Mouse (Mus musculus): ENCODE data around the gene Cask. TPM values are rescaled to one million over a fixed set of nuclear protein-coding genes. Genes with fewer than 3 reads are reported as not detected.

Cask gene
- polyA plus RNA-seq, 1 experiment, result 9.2 TPM

DNA sequence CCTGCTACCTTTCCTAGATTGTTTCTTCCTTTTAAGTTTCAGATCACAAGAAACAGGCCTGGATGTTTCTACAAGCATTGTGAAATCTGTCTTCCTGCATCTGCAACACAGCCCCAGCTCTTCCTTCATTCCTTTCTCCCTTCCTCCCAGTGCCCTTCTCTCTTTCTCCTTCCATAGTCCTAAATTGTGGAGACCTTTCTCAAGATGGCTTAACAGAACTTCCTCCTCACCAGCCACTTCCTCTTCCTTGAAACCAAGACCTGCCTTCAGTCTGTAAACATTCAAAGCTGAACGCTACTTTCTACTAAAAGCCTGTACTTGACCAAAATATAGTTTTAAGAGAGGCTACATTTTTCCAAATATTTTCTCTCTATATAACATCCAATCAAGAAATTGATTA, 214.8 kb downstream of the Cask start:
- H3K36me3 ChIP-seq (ENCODE audit: control insufficient read depth, insufficient read depth, low read length), result no peaks in the 10 kb centered on the region
- H3K27me3 ChIP-seq (ENCODE audit: control insufficient read depth, insufficient read depth, low read length), result no peaks in the 10 kb centered on the region
- H3K27ac ChIP-seq (ENCODE audit: insufficient read depth, low read depth, low read length), result no peak overlapping the region
- WGBS, result 85% methylated on average over 1 of the region's 1 CpGs
- TF ChIP-seq POLR2A (IDR thresholded peaks at IDR 0.05; ENCODE audit: low read depth, low read length) (no peak), CTCF (IDR thresholded peaks at IDR 0.05; ENCODE audit: extremely low read depth, insufficient read length, insufficient replicate concordance, low read depth, low read length) (no peak)
- H3K4me3 ChIP-seq (ENCODE audit: low read depth, low read length), result no peak overlapping the region
- no peaks in the 10 kb centered on the region for H3K4me1 ChIP-seq (ENCODE audit: control insufficient read depth, insufficient read depth, insufficient read length, low read length)

DNA sequence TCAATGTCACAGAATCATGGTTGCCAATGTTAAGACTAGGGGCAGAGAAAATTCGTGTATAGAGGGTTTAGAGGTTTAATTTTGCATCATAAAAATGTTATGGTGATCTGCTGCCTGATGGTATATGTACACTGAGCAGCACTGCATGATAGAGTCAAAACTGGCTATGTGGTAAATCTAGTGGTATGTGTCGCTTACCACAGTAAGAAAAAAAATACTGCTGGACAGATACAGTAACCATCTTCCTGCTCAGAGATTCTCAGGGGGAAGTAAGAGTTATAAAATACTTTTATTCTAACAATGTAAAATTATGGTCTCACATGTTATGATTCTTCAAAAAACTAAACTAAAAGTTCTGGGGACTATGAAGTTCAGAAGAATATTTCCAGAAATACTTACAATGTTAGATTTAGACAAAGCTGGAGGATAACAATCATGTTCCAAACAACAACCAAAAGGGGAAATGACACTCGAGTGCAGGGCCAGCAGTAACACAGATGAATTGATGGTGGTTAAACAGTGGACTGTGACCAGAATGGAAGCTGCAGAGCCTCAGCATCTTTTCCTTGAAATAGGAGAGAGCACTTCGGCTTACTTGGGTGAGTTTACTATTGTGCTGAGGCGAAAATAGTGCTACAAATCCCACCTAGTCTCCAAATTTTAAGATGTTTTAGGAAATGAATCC, 219.4 kb downstream of the Cask start, which contains the start of gene Gpr34:
Gene Gpr34 (plus strand): TSS at position 491 of the 685 bp plus-strand sequence.
- TF ChIP-seq POLR2A (IDR thresholded peaks at IDR 0.05; ENCODE audit: low read depth, low read length) (no peak), CTCF (IDR thresholded peaks at IDR 0.05; ENCODE audit: extremely low read depth, insufficient read length, insufficient replicate concordance, low read depth, low read length) (no peak)
- H3K27ac ChIP-seq (ENCODE audit: insufficient read depth, low read depth, low read length), result no peak within 1 kb of the TSS; the same call in 1 of the 2 replicates
- 61% methylated on average over 5 of the region's 5 CpGs for WGBS
- H3K27me3 ChIP-seq (ENCODE audit: control insufficient read depth, insufficient read depth, low read length), result no peaks in the 10 kb centered on the region
- no peak within 1 kb of the TSS for H3K4me3 ChIP-seq (ENCODE audit: low read depth, low read length)
- no peaks in the 10 kb centered on the region for H3K4me1 ChIP-seq (ENCODE audit: control insufficient read depth, insufficient read depth, insufficient read length, low read length)
- no peaks in the 10 kb centered on the region for H3K36me3 ChIP-seq (ENCODE audit: control insufficient read depth, insufficient read depth, low read length)

DNA sequence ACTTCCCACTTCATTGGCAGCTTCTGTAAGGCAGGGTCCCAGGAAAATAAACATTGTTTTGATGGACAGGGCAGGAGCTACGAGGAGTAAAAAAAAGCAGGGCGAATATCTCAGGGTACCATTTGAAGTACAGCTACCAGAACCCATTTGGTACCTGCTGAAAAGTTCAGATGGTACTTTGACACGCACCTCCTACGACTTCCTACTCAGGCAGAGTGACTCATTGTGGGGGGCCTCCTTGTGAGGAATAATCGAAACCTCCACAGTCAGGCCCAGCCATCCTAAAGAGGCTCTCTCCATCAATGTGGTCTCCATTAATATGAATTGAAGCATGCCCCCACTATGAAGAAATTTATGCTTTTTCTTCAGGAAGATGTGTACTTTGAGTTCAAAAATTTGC, 228.5 kb downstream of the Cask start:
- H3K27ac ChIP-seq (ENCODE audit: insufficient read depth, low read depth, low read length), result no peak overlapping the region
- no peak for TF ChIP-seq CTCF (IDR thresholded peaks at IDR 0.05; ENCODE audit: extremely low read depth, insufficient read length, insufficient replicate concordance, low read depth, low read length)
- no peak for TF ChIP-seq POLR2A (IDR thresholded peaks at IDR 0.05; ENCODE audit: low read depth, low read length)
- WGBS, result 79% methylated on average over 5 of the region's 5 CpGs
- no peak overlapping the region for H3K4me3 ChIP-seq (ENCODE audit: low read depth, low read length)
- no peaks in the 10 kb centered on the region for H3K4me1 ChIP-seq (ENCODE audit: control insufficient read depth, insufficient read depth, insufficient read length, low read length)
- H3K27me3 ChIP-seq (ENCODE audit: control insufficient read depth, insufficient read depth, low read length), result no peaks in the 10 kb centered on the region
- H3K36me3 ChIP-seq (ENCODE audit: control insufficient read depth, insufficient read depth, low read length), result 0 out of 2 replicates have a peak, but pooled peaks cover 2% of the 10 kb centered on the region

GRCm38 (mm10) chrX:13621473-13621872, 229.7 kb downstream of the Cask start:
- Histone ChIP-seq H3K27me3 (ENCODE audit: control insufficient read depth, insufficient read depth, low read length) (no peaks in the 10 kb centered on the region), H3K36me3 (ENCODE audit: control insufficient read depth, insufficient read depth, low read length) (0 out of 2 replicates have a peak, but pooled peaks cover 2% of the 10 kb centered on the region), H3K4me1 (ENCODE audit: control insufficient read depth, insufficient read depth, insufficient read length, low read length) (no peaks in the 10 kb centered on the region), H3K27ac (ENCODE audit: insufficient read depth, low read depth, low read length) (no peak overlapping the region), H3K4me3 (ENCODE audit: low read depth, low read length) (no peak overlapping the region)
- 44% methylated on average over 4 of the region's 4 CpGs for WGBS
- TF ChIP-seq POLR2A (IDR thresholded peaks at IDR 0.05; ENCODE audit: low read depth, low read length) (no peak), CTCF (IDR thresholded peaks at IDR 0.05; ENCODE audit: extremely low read depth, insufficient read length, insufficient replicate concordance, low read depth, low read length) (no peak)

DNA sequence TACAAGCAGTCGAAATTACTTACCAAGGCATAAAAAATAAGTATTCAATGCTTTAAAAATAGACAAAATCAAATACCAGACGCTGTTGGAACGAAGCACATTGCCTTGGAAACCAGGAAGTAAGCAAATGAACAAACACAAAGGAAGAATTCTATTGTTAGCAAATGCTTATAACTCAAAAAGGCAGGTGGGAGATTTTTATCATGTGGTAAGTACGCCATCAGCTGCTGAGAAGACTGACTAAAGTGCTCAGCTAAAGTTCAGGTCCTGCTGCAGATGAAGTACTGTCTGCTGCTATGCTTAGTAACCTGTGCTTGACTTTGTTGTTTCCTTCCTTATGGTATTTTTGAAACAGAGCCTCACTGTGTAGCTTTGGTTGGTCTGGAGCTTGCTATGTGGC, 232.7 kb downstream of the Cask start:
- Histone ChIP-seq H3K4me1 (ENCODE audit: control insufficient read depth, insufficient read depth, insufficient read length, low read length) (no peaks in the 10 kb centered on the region), H3K36me3 (ENCODE audit: control insufficient read depth, insufficient read depth, low read length) (0 out of 2 replicates have a peak, but pooled peaks cover 4% of the 10 kb centered on the region), H3K27ac (ENCODE audit: insufficient read depth, low read depth, low read length) (no peak overlapping the region), H3K27me3 (ENCODE audit: control insufficient read depth, insufficient read depth, low read length) (no peaks in the 10 kb centered on the region), H3K4me3 (ENCODE audit: low read depth, low read length) (no peak overlapping the region)
- TF ChIP-seq CTCF (IDR thresholded peaks at IDR 0.05; ENCODE audit: extremely low read depth, insufficient read length, insufficient replicate concordance, low read depth, low read length) (no peak), POLR2A (IDR thresholded peaks at IDR 0.05; ENCODE audit: low read depth, low read length) (no peak)
- WGBS, result 60% methylated on average over 4 of the region's 4 CpGs

DNA sequence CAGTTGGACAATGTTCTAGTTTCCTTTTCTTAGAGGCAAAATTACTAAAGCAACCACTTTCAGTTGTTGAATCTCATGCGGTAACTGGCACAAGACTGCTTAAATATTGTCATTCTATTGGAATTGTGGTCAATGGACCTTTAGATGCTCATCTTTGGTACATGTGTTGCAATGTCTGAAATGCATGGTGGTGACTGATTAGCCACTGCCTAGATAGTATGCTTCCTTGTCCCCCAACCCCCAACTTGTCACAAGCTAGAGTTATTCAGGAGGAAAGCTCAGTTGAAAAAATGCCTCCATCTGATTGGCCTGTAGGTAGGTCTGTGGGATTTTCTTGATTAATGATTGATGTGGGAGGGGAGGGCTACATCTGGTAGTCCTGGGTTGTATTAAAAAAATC, 233.9 kb downstream of the Cask start:
- Histone ChIP-seq H3K4me1 (ENCODE audit: control insufficient read depth, insufficient read depth, insufficient read length, low read length) (no peaks in the 10 kb centered on the region), H3K36me3 (ENCODE audit: control insufficient read depth, insufficient read depth, low read length) (0 out of 2 replicates have a peak, but pooled peaks cover 4% of the 10 kb centered on the region), H3K4me3 (ENCODE audit: low read depth, low read length) (no peak overlapping the region), H3K27me3 (ENCODE audit: control insufficient read depth, insufficient read depth, low read length) (no peaks in the 10 kb centered on the region), H3K27ac (ENCODE audit: insufficient read depth, low read depth, low read length) (no peak overlapping the region)
- no peak for TF ChIP-seq CTCF (IDR thresholded peaks at IDR 0.05; ENCODE audit: extremely low read depth, insufficient read length, insufficient replicate concordance, low read depth, low read length)
- TF ChIP-seq POLR2A (IDR thresholded peaks at IDR 0.05; ENCODE audit: low read depth, low read length), result no peak
- 87% methylated on average over 1 of the region's 1 CpGs for WGBS

DNA sequence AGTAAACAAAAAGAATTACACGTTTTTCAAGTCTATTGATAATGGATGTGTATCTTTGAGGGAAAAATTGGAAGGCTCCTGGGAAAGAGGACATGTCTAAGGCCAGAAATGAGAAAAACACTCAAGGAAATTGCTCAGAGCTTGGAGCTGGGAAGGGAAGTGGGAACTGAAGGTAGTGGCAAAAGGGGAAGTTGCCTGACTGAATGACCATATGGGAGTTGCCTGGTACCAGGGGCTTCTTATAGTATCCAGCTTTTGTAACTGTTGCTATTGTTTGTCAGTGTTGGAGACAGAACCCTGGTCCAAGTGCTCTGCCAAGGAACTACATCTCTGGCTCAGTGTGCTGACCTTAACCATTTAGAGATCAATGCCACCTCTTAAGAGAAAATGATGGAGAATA, 234.4 kb downstream of the Cask start:
- no peaks in the 10 kb centered on the region for H3K27me3 ChIP-seq (ENCODE audit: control insufficient read depth, insufficient read depth, low read length)
- no peaks in the 10 kb centered on the region for H3K4me1 ChIP-seq (ENCODE audit: control insufficient read depth, insufficient read depth, insufficient read length, low read length)
- H3K4me3 ChIP-seq (ENCODE audit: low read depth, low read length), result no peak overlapping the region
- WGBS, result 43% methylated on average over 1 of the region's 1 CpGs
- 0 out of 2 replicates have a peak, but pooled peaks cover 4% of the 10 kb centered on the region for H3K36me3 ChIP-seq (ENCODE audit: control insufficient read depth, insufficient read depth, low read length)
- no peak overlapping the region for H3K27ac ChIP-seq (ENCODE audit: insufficient read depth, low read depth, low read length)
- TF ChIP-seq POLR2A (IDR thresholded peaks at IDR 0.05; ENCODE audit: low read depth, low read length) (no peak), CTCF (IDR thresholded peaks at IDR 0.05; ENCODE audit: extremely low read depth, insufficient read length, insufficient replicate concordance, low read depth, low read length) (no peak)
